Mouse (Mus musculus): ENCODE data around the gene Grasp.
A peak's percentile ranks its signal among the peaks of the same experiment; 100 is the strongest.

- TF ChIP-seq CTCF (IDR thresholded peaks at IDR 0.05; ENCODE audit: low read depth) (peak; percentile 70), EP300 (IDR thresholded peaks at IDR 0.05; ENCODE audit: low read depth) (no peak)
Observed at GRCm38 (mm10) chr15:101238885-101239511, 15.0 kb downstream of the Grasp start.

Data from liver, postnatal 0 days (tissue).